Mouse (Mus musculus): ENCODE measurements around the gene 4930544D05Rik. TPM values are rescaled to one million over a fixed set of nuclear protein-coding genes. Genes with fewer than 3 reads are reported as not detected.

Gene 4930544D05Rik
- polyA plus RNA-seq, 1 experiment from 2014 or later = not detected

- no peak overlapping the region for H3K9ac ChIP-seq (ENCODE audit: low read depth, low read length)
- H3K4me1 ChIP-seq (ENCODE audit: control insufficient read depth, insufficient read depth, low read length) = peaks cover 45% of the 10 kb centered on the region
- peak overlapping the region; percentile 96 for H3K4me2 ChIP-seq (replicated peaks; ENCODE audit: low read depth, low read length)
- no peaks in the 10 kb centered on the region for H3K27me3 ChIP-seq (ENCODE audit: control insufficient read depth, insufficient read depth, low read length)
- H3K4me3 ChIP-seq (ENCODE audit: low read length) = peak overlapping the region; percentile 6
- H3K9me3 ChIP-seq (ENCODE audit: control insufficient read depth, low read length) = no peaks in the 10 kb centered on the region
- H3K27ac ChIP-seq (ENCODE audit: low read depth, low read length) = no peak overlapping the region; the same call in 1 of the 2 replicates
- H3K36me3 ChIP-seq (ENCODE audit: control insufficient read depth, insufficient read depth, low read length) = peaks cover 64% of the 10 kb centered on the region
- 70% methylated on average over 8 of the region's 8 CpGs for WGBS
- no peak for ATAC-seq (ENCODE audit: low FRiP score, low TSS enrichment)
These were observed 33.6 kb downstream of the 4930544D05Rik start for GRCm38 (mm10) chr11:70649185-70649734.

GRCm38 (mm10) chr11:70650322-70651175 lies 34.9 kb downstream of the 4930544D05Rik start:
- Histone ChIP-seq H3K9ac (ENCODE audit: low read depth, low read length) (peak overlapping the region; percentile 23; the same call in 1 of the 2 replicates), H3K9me3 (ENCODE audit: control insufficient read depth, low read length) (no peaks in the 10 kb centered on the region), H3K27ac (ENCODE audit: low read depth, low read length) (no peak overlapping the region), H3K4me3 (ENCODE audit: low read length) (peak overlapping the region; percentile 10; the same call in 1 of the 2 replicates), H3K4me2 (replicated peaks; ENCODE audit: low read depth, low read length) (peak overlapping the region; percentile 19), H3K27me3 (ENCODE audit: control insufficient read depth, insufficient read depth, low read length) (no peaks in the 10 kb centered on the region), H3K4me1 (ENCODE audit: control insufficient read depth, insufficient read depth, low read length) (peaks cover 44% of the 10 kb centered on the region), H3K36me3 (ENCODE audit: control insufficient read depth, insufficient read depth, low read length) (peaks cover 52% of the 10 kb centered on the region)
- WGBS = 75% methylated on average over 12 of the region's 12 CpGs
- ATAC-seq (ENCODE audit: low FRiP score, low TSS enrichment) = no peak

GRCm38 (mm10) chr11:70651391-70651790 lies 35.7 kb downstream of the 4930544D05Rik start:
- Histone ChIP-seq H3K9me3 (ENCODE audit: control insufficient read depth, low read length) (no peaks in the 10 kb centered on the region), H3K27me3 (ENCODE audit: control insufficient read depth, insufficient read depth, low read length) (no peaks in the 10 kb centered on the region), H3K4me1 (ENCODE audit: control insufficient read depth, insufficient read depth, low read length) (peaks cover 40% of the 10 kb centered on the region), H3K4me3 (ENCODE audit: low read length) (peak overlapping the region; percentile 14), H3K9ac (ENCODE audit: low read depth, low read length) (peak overlapping the region; percentile 23; the same call in 1 of the 2 replicates), H3K27ac (ENCODE audit: low read depth, low read length) (no peak overlapping the region), H3K36me3 (ENCODE audit: control insufficient read depth, insufficient read depth, low read length) (peaks cover 48% of the 10 kb centered on the region), H3K4me2 (replicated peaks; ENCODE audit: low read depth, low read length) (no peak overlapping the region)
- no peak for ATAC-seq (ENCODE audit: low FRiP score, low TSS enrichment)
- 85% methylated on average over 2 of the region's 2 CpGs for WGBS

- Histone ChIP-seq H3K4me2 (replicated peaks; ENCODE audit: low read depth, low read length) (peak overlapping the region; percentile 71), H3K27ac (ENCODE audit: low read depth, low read length) (peak overlapping the region; percentile 99; the same call in 1 of the 2 replicates), H3K27me3 (ENCODE audit: control insufficient read depth, insufficient read depth, low read length) (no peaks in the 10 kb centered on the region), H3K4me3 (ENCODE audit: low read length) (peak overlapping the region; percentile 93), H3K36me3 (ENCODE audit: control insufficient read depth, insufficient read depth, low read length) (peaks cover 48% of the 10 kb centered on the region), H3K9ac (ENCODE audit: low read depth, low read length) (peak overlapping the region; percentile 95; the same call in 1 of the 2 replicates), H3K4me1 (ENCODE audit: control insufficient read depth, insufficient read depth, low read length) (peaks cover 49% of the 10 kb centered on the region), H3K9me3 (ENCODE audit: control insufficient read depth, low read length) (no peaks in the 10 kb centered on the region)
- no peak for ATAC-seq (ENCODE audit: low FRiP score, low TSS enrichment)
- WGBS = 52% methylated on average over 12 of the region's 12 CpGs
These were observed 36.6 kb downstream of the 4930544D05Rik start for GRCm38 (mm10) chr11:70652029-70652883.

GRCm38 (mm10) chr11:70652884-70653344 lies 37.3 kb downstream of the 4930544D05Rik start:
- ATAC-seq (ENCODE audit: low FRiP score, low TSS enrichment) = no peak
- no peaks in the 10 kb centered on the region for H3K9me3 ChIP-seq (ENCODE audit: control insufficient read depth, low read length)
- H3K4me1 ChIP-seq (ENCODE audit: control insufficient read depth, insufficient read depth, low read length) = peaks cover 55% of the 10 kb centered on the region
- H3K4me3 ChIP-seq (ENCODE audit: low read length) = peak overlapping the region; percentile 93
- H3K9ac ChIP-seq (ENCODE audit: low read depth, low read length) = peak overlapping the region; percentile 95
- no peaks in the 10 kb centered on the region for H3K27me3 ChIP-seq (ENCODE audit: control insufficient read depth, insufficient read depth, low read length)
- WGBS = 48% methylated on average over 6 of the region's 6 CpGs
- peak overlapping the region; percentile 99 for H3K27ac ChIP-seq (ENCODE audit: low read depth, low read length)
- peak overlapping the region; percentile 71 for H3K4me2 ChIP-seq (replicated peaks; ENCODE audit: low read depth, low read length)
- peaks cover 48% of the 10 kb centered on the region for H3K36me3 ChIP-seq (ENCODE audit: control insufficient read depth, insufficient read depth, low read length)

GRCm38 (mm10) chr11:70653345-70654197 lies 37.9 kb downstream of the 4930544D05Rik start:
- H3K27ac ChIP-seq (ENCODE audit: low read depth, low read length) = peak overlapping the region; percentile 99
- peak overlapping the region; percentile 93 for H3K4me3 ChIP-seq (ENCODE audit: low read length)
- H3K9ac ChIP-seq (ENCODE audit: low read depth, low read length) = peak overlapping the region; percentile 95
- H3K4me1 ChIP-seq (ENCODE audit: control insufficient read depth, insufficient read depth, low read length) = peaks cover 54% of the 10 kb centered on the region
- peak overlapping the region; percentile 71 for H3K4me2 ChIP-seq (replicated peaks; ENCODE audit: low read depth, low read length)
- peaks cover 44% of the 10 kb centered on the region for H3K36me3 ChIP-seq (ENCODE audit: control insufficient read depth, insufficient read depth, low read length)
- H3K27me3 ChIP-seq (ENCODE audit: control insufficient read depth, insufficient read depth, low read length) = no peaks in the 10 kb centered on the region
- WGBS = under 1% methylated on average over 63 of the region's 63 CpGs
- H3K9me3 ChIP-seq (ENCODE audit: control insufficient read depth, low read length) = no peaks in the 10 kb centered on the region
- peak; percentile 29 for ATAC-seq (ENCODE audit: low FRiP score, low TSS enrichment)

GRCm38 (mm10) chr11:70654198-70654922 lies 38.7 kb downstream of the 4930544D05Rik start, which contains the start of gene Pfn1:
Gene Pfn1 (minus strand): TSS chr11:70654644.
- peak within 1 kb of the TSS; percentile 99 for H3K27ac ChIP-seq (ENCODE audit: low read depth, low read length)
- WGBS = under 1% methylated on average over 60 of the region's 61 CpGs
- H3K27me3 ChIP-seq (ENCODE audit: control insufficient read depth, insufficient read depth, low read length) = no peaks in the 10 kb centered on the region
- H3K36me3 ChIP-seq (ENCODE audit: control insufficient read depth, insufficient read depth, low read length) = peaks cover 36% of the 10 kb centered on the region
- H3K9ac ChIP-seq (ENCODE audit: low read depth, low read length) = peak within 1 kb of the TSS; percentile 95
- peaks cover 46% of the 10 kb centered on the region for H3K4me1 ChIP-seq (ENCODE audit: control insufficient read depth, insufficient read depth, low read length)
- peak; percentile 34 for ATAC-seq (ENCODE audit: low FRiP score, low TSS enrichment)
- peak within 1 kb of the TSS; percentile 71 for H3K4me2 ChIP-seq (replicated peaks; ENCODE audit: low read depth, low read length)
- peak within 1 kb of the TSS; percentile 93 for H3K4me3 ChIP-seq (ENCODE audit: low read length)
- no peaks in the 10 kb centered on the region for H3K9me3 ChIP-seq (ENCODE audit: control insufficient read depth, low read length)

All from kidney, embryonic 14.5 days (tissue).